Mouse (Mus musculus) megakaryocyte, embryonic 14.5 days (primary cell): ENCODE data around the gene Sema5a.

Experiments used
- FLI1 ChIP-seq: IDR thresholded peaks from 2 replicates; pipeline ENCODE4 v1.6.1; 2012; ENCODE audit warnings: low read length, inconsistent platforms, mixed read lengths
- GATA1 ChIP-seq: IDR thresholded peaks from 3 replicates; pipeline ENCODE4 v1.6.1; 2012; ENCODE audit warnings: mixed read lengths, low read length, inconsistent platforms, borderline replicate concordance

- TF ChIP-seq GATA1, result no peak
- no peak for TF ChIP-seq FLI1
Measured at GRCm38 (mm10) chr15:32286296-32286695, 41.7 kb downstream of the Sema5a start.
